Mouse (Mus musculus): ENCODE results near the gene Hoxd9. TPM values are rescaled to one million over a fixed set of nuclear protein-coding genes. Genes with fewer than 3 reads are reported as not detected.

Gene Hoxd9
- polyA plus RNA-seq, 1 experiment from 2014 or later, result 17.8 TPM

GRCm38 (mm10) chr2:74700546-74701112 lies 3.1 kb downstream of the Hoxd9 start:
- 4% methylated on average over 22 of the region's 22 CpGs for WGBS
- H3K4me2 ChIP-seq, result peak overlapping the region; percentile 92
- H3K9ac ChIP-seq (replicated peaks), result peak overlapping the region; percentile 93
- H3K4me3 ChIP-seq (replicated peaks), result peak overlapping the region; percentile 66
- H3K36me3 ChIP-seq, result peaks cover 3% of the 10 kb centered on the region
- ATAC-seq (ENCODE audit: insufficient number of reproducible peaks, insufficient read depth, low FRiP score, low TSS enrichment, low read depth), result no peak
- H3K27ac ChIP-seq, result peak overlapping the region; percentile 97; the same call in 1 of the 2 replicates
- H3K27me3 ChIP-seq, result peaks cover 64% of the 10 kb centered on the region
- peaks cover 58% of the 10 kb centered on the region for H3K4me1 ChIP-seq (replicated peaks)
- H3K9me3 ChIP-seq, result no peaks in the 10 kb centered on the region

- H3K4me3 ChIP-seq (replicated peaks), result peak overlapping the region; percentile 21; the same call in 1 of the 2 replicates
- peaks cover 61% of the 10 kb centered on the region for H3K27me3 ChIP-seq
- peaks cover 45% of the 10 kb centered on the region for H3K4me1 ChIP-seq (replicated peaks)
- peak overlapping the region; percentile 38; the same call in 1 of the 2 replicates for H3K4me2 ChIP-seq
- no peaks in the 10 kb centered on the region for H3K9me3 ChIP-seq
- no peaks in the 10 kb centered on the region for H3K36me3 ChIP-seq
- no peak overlapping the region for H3K9ac ChIP-seq (replicated peaks)
- ATAC-seq (ENCODE audit: insufficient number of reproducible peaks, insufficient read depth, low FRiP score, low TSS enrichment, low read depth), result no peak
- no peak overlapping the region for H3K27ac ChIP-seq
- whole genome bisulfite sequencing, result 7% methylated on average over 17 of the region's 17 CpGs
These were observed 4.7 kb downstream of the Hoxd9 start for GRCm38 (mm10) chr2:74701949-74702819.

- no peaks in the 10 kb centered on the region for H3K36me3 ChIP-seq
- WGBS, result 15% methylated on average over 6 of the region's 6 CpGs
- no peak overlapping the region for H3K4me2 ChIP-seq
- H3K27me3 ChIP-seq, result peaks cover 64% of the 10 kb centered on the region
- no peak overlapping the region for H3K9ac ChIP-seq (replicated peaks)
- peaks cover 40% of the 10 kb centered on the region for H3K4me1 ChIP-seq (replicated peaks)
- no peak overlapping the region for H3K4me3 ChIP-seq (replicated peaks)
- no peak overlapping the region for H3K27ac ChIP-seq
- no peak for ATAC-seq (ENCODE audit: insufficient number of reproducible peaks, insufficient read depth, low FRiP score, low TSS enrichment, low read depth)
- no peaks in the 10 kb centered on the region for H3K9me3 ChIP-seq
These were observed 5.3 kb downstream of the Hoxd9 start for GRCm38 (mm10) chr2:74702820-74703219.

- H3K4me3 ChIP-seq (replicated peaks), result no peak overlapping the region
- peaks cover 38% of the 10 kb centered on the region for H3K4me1 ChIP-seq (replicated peaks)
- no peak for ATAC-seq (ENCODE audit: insufficient number of reproducible peaks, insufficient read depth, low FRiP score, low TSS enrichment, low read depth)
- no peaks in the 10 kb centered on the region for H3K9me3 ChIP-seq
- H3K9ac ChIP-seq (replicated peaks), result no peak overlapping the region
- peak overlapping the region; percentile 78; the same call in 1 of the 2 replicates for H3K4me2 ChIP-seq
- 6% methylated on average over 10 of the region's 10 CpGs for WGBS
- no peaks in the 10 kb centered on the region for H3K36me3 ChIP-seq
- peaks cover 68% of the 10 kb centered on the region for H3K27me3 ChIP-seq
- H3K27ac ChIP-seq, result no peak overlapping the region
These were observed 5.8 kb downstream of the Hoxd9 start for GRCm38 (mm10) chr2:74703317-74703716.

GRCm38 (mm10) chr2:74703720-74704392 lies 6.3 kb downstream of the Hoxd9 start:
- Histone ChIP-seq H3K4me3 (replicated peaks) (peak overlapping the region; percentile 66), H3K27me3 (peaks cover 74% of the 10 kb centered on the region), H3K36me3 (no peaks in the 10 kb centered on the region), H3K4me1 (replicated peaks) (peaks cover 39% of the 10 kb centered on the region), H3K4me2 (peak overlapping the region; percentile 78), H3K9me3 (no peaks in the 10 kb centered on the region), H3K27ac (0 out of 2 replicates have a peak overlapping the region, but pooled peaks have one; percentile 23), H3K9ac (replicated peaks) (peak overlapping the region; percentile 40; the same call in 1 of the 2 replicates)
- ATAC-seq (ENCODE audit: insufficient number of reproducible peaks, insufficient read depth, low FRiP score, low TSS enrichment, low read depth), result no peak; the same call in 1 of the 2 replicates
- 1% methylated on average over 26 of the region's 26 CpGs for WGBS

GRCm38 (mm10) chr2:74704393-74704998 lies 7.0 kb downstream of the Hoxd9 start, which contains the start of gene Hoxd8:
Hoxd8 (plus strand) TSS chr2:74704615.
- H3K4me3 ChIP-seq (replicated peaks), result peak within 1 kb of the TSS; percentile 66
- H3K4me2 ChIP-seq, result peak within 1 kb of the TSS; percentile 78
- 1% methylated on average over 43 of the region's 52 CpGs for WGBS
- H3K27me3 ChIP-seq, result peaks cover 77% of the 10 kb centered on the region
- no peaks in the 10 kb centered on the region for H3K36me3 ChIP-seq
- peak; percentile 49; the same call in 1 of the 2 replicates for ATAC-seq (ENCODE audit: insufficient number of reproducible peaks, insufficient read depth, low FRiP score, low TSS enrichment, low read depth)
- H3K27ac ChIP-seq, result peak within 1 kb of the TSS; percentile 92
- H3K9ac ChIP-seq (replicated peaks), result peak within 1 kb of the TSS; percentile 88
- no peaks in the 10 kb centered on the region for H3K9me3 ChIP-seq
- peaks cover 35% of the 10 kb centered on the region for H3K4me1 ChIP-seq (replicated peaks)

GRCm38 (mm10) chr2:74704999-74705466 lies 7.5 kb downstream of the Hoxd9 start:
- Histone ChIP-seq H3K27me3 (peaks cover 77% of the 10 kb centered on the region), H3K4me1 (replicated peaks) (peaks cover 29% of the 10 kb centered on the region), H3K4me3 (replicated peaks) (peak overlapping the region; percentile 66), H3K36me3 (no peaks in the 10 kb centered on the region), H3K4me2 (peak overlapping the region; percentile 78), H3K27ac (peak overlapping the region; percentile 92), H3K9me3 (no peaks in the 10 kb centered on the region), H3K9ac (replicated peaks) (peak overlapping the region; percentile 88)
- 0% methylated on average over 34 of the region's 66 CpGs for WGBS
- ATAC-seq (ENCODE audit: insufficient number of reproducible peaks, insufficient read depth, low FRiP score, low TSS enrichment, low read depth), result peak; percentile 17; the same call in 1 of the 2 replicates

- peak overlapping the region; percentile 92 for H3K27ac ChIP-seq
- under 1% methylated on average over 54 of the region's 85 CpGs for WGBS
These were observed 8.1 kb downstream of the Hoxd9 start for GRCm38 (mm10) chr2:74705467-74706089.

GRCm38 (mm10) chr2:74706393-74706960 lies 8.9 kb downstream of the Hoxd9 start:
- Histone ChIP-seq H3K27ac (no peak overlapping the region), H3K27me3 (peaks cover 78% of the 10 kb centered on the region), H3K4me3 (replicated peaks) (peak overlapping the region; percentile 66), H3K36me3 (no peaks in the 10 kb centered on the region), H3K9me3 (no peaks in the 10 kb centered on the region), H3K4me1 (replicated peaks) (peaks cover 24% of the 10 kb centered on the region), H3K4me2 (peak overlapping the region; percentile 78), H3K9ac (replicated peaks) (peak overlapping the region; percentile 18; the same call in 1 of the 2 replicates)
- under 1% methylated on average over 13 of the region's 13 CpGs for WGBS
- ATAC-seq (ENCODE audit: insufficient number of reproducible peaks, insufficient read depth, low FRiP score, low TSS enrichment, low read depth), result no peak

More at GRCm38 (mm10) chr2:74705467-74706089, 8.1 kb downstream of the Hoxd9 start:
- peak overlapping the region; percentile 78 for H3K4me2 ChIP-seq
- H3K4me3 ChIP-seq (replicated peaks), result peak overlapping the region; percentile 66
- no peaks in the 10 kb centered on the region for H3K36me3 ChIP-seq
- H3K9ac ChIP-seq (replicated peaks), result peak overlapping the region; percentile 88
- ATAC-seq (ENCODE audit: insufficient number of reproducible peaks, insufficient read depth, low FRiP score, low TSS enrichment, low read depth), result no peak
- H3K27me3 ChIP-seq, result peaks cover 77% of the 10 kb centered on the region
- peaks cover 24% of the 10 kb centered on the region for H3K4me1 ChIP-seq (replicated peaks)
- H3K9me3 ChIP-seq, result no peaks in the 10 kb centered on the region

- Histone ChIP-seq H3K4me1 (replicated peaks) (peaks cover 33% of the 10 kb centered on the region), H3K27ac (no peak overlapping the region), H3K36me3 (no peaks in the 10 kb centered on the region), H3K9ac (replicated peaks) (no peak overlapping the region), H3K4me3 (replicated peaks) (peak overlapping the region; percentile 17), H3K4me2 (peak overlapping the region; percentile 78), H3K9me3 (no peaks in the 10 kb centered on the region), H3K27me3 (peaks cover 88% of the 10 kb centered on the region)
- no peak for ATAC-seq (ENCODE audit: insufficient number of reproducible peaks, insufficient read depth, low FRiP score, low TSS enrichment, low read depth)
- WGBS, result 13% methylated on average over 7 of the region's 7 CpGs
These were observed 10.1 kb downstream of the Hoxd9 start for GRCm38 (mm10) chr2:74707599-74707998.

Measured in limb, embryonic 12.5 days (tissue).